Mouse (Mus musculus) intestine, embryonic 15.5 days (tissue): Measurements from ENCODE around the gene Olfr204. TPM values are rescaled to one million over a fixed set of nuclear protein-coding genes. Genes with fewer than 3 reads are reported as not detected.
"Not testable (repeated sequence)": the region's sequence is repeated elsewhere in the genome, so short reads cannot be mapped to it uniquely, and the experiment has no call there.

Experiments
- ATAC-seq: fragments of 200-750 bp; cut with Nextera tagmentation; 2 replicates; pipeline ENCODE4 v1.8.0; 2017; ENCODE audit warnings: moderate TSS enrichment, moderate library complexity
- H3K27ac ChIP-seq: fragments of 300-500 bp; sonication (generic); 2 replicates; pipeline ENCODE4 v1.5.1; 2015; ENCODE audit warnings: mild to moderate bottlenecking, inconsistent platforms
- H3K27me3 ChIP-seq: fragments of 300-500 bp; sonication (generic); replicated peaks from 2 replicates; pipeline ENCODE4 v1.6.1; 2015; ENCODE audit warnings: inconsistent platforms
- H3K36me3 ChIP-seq: fragments of 300-500 bp; sonication (generic); 2 replicates; pipeline ENCODE4 v1.6.1; 2015; ENCODE audit warnings: inconsistent platforms
- H3K4me1 ChIP-seq: fragments of 300-500 bp; sonication (generic); replicated peaks from 2 replicates; pipeline ENCODE4 v1.6.1; 2015; ENCODE audit warnings: inconsistent platforms
- H3K4me2 ChIP-seq: fragments of 300-500 bp; sonication (generic); replicated peaks from 2 replicates; pipeline ENCODE4 v1.6.1; 2015; ENCODE audit warnings: mild to moderate bottlenecking, inconsistent platforms
- H3K4me3 ChIP-seq: fragments of 300-500 bp; sonication (generic); replicated peaks from 2 replicates; pipeline ENCODE4 v1.5.1; 2015; ENCODE audit warnings: inconsistent platforms
- H3K9ac ChIP-seq: fragments of 300-500 bp; sonication (generic); 2 replicates; pipeline ENCODE4 v1.6.1; 2015; ENCODE audit warnings: inconsistent platforms
- H3K9me3 ChIP-seq: fragments of 300-500 bp; sonication (generic); 2 replicates; pipeline ENCODE4 v1.6.1; 2016; ENCODE audit warnings: inconsistent platforms
- WGBS: fragments of 180-500 bp; shearing (Covaris S2); methylation state at CpG from one replicate; pipeline ENCODE4 v1.1.7; 2015; 5-methylcytosine and 5-hydroxymethylcytosine counted together
- polyA plus RNA-seq: library from polyadenylated mRNA; unstranded; fragments of >200 nt; fragmentation: Nextera tagmentation; extraction: Ambion mirVana; gene quantifications from 2 replicates; pipeline ENCODE4 v1.2.1, GENCODE M21; 2015

Gene Olfr204
- polyA plus RNA-seq: not detected in 2 replicates

DNA sequence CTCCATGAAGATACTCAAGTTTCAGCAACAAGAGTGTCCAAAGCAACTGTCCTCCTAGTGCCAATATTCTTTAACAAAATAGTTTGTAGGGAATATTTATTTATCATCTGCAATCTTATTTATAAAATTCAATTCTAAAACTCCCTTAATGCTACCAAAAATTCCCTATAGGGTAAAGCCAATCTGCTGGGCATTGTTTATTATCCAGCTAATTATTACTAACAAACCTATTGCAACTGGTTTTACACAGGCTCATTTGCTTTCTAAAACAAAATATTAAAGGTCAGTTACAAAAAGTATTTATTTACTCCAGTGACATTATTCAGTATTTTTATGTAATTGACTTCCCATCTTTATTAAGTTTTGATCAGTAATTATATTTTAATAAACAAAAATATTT lies at the start of gene Olfr204:
Gene Olfr204 (minus strand): TSS at position 101 of the 400 bp plus-strand sequence.
- no peaks in the 10 kb centered on the region for H3K36me3 ChIP-seq
- no peak within 1 kb of the TSS for H3K27ac ChIP-seq
- H3K4me2 ChIP-seq: no peak within 1 kb of the TSS
- no peak within 1 kb of the TSS for H3K4me3 ChIP-seq
- no peak within 1 kb of the TSS for H3K9ac ChIP-seq
- no peaks in the 10 kb centered on the region for H3K4me1 ChIP-seq
- no peak for ATAC-seq
- H3K9me3 ChIP-seq: no peaks in the 10 kb centered on the region
- H3K27me3 ChIP-seq: no peaks in the 10 kb centered on the region

- H3K4me3 ChIP-seq: no peak within 1 kb of the TSS
- ATAC-seq: no peak
- no peaks in the 10 kb centered on the region for H3K9me3 ChIP-seq
- H3K36me3 ChIP-seq: no peaks in the 10 kb centered on the region
- H3K4me2 ChIP-seq: no peak within 1 kb of the TSS
- no peaks in the 10 kb centered on the region for H3K27me3 ChIP-seq
- no peak within 1 kb of the TSS for H3K27ac ChIP-seq
- WGBS: 76% methylated on average over 2 of the region's 2 CpGs
- H3K9ac ChIP-seq: no peak within 1 kb of the TSS
- no peaks in the 10 kb centered on the region for H3K4me1 ChIP-seq
Measured at GRCm38 (mm10) chr16:59363893-59364292, 45.8 kb upstream of the Olfr204 start, which contains the start of gene Olfr209. Olfr209 (minus strand) TSS chr16:59363993.

- Histone ChIP-seq H3K36me3 (no peaks in the 10 kb centered on the region), H3K27ac (no peak within 1 kb of the TSS), H3K4me2 (no peak within 1 kb of the TSS), H3K9ac (no peak within 1 kb of the TSS), H3K4me1 (no peaks in the 10 kb centered on the region), H3K9me3 (no peaks in the 10 kb centered on the region), H3K4me3 (no peak within 1 kb of the TSS), H3K27me3 (no peaks in the 10 kb centered on the region)
- ATAC-seq: no peak
- 90% methylated on average over 1 of the region's 1 CpGs for WGBS
Measured at GRCm38 (mm10) chr16:59349146-59349545, 31.1 kb upstream of the Olfr204 start, which contains the start of gene Olfr206. Olfr206 (minus strand) TSS chr16:59349246.

DNA sequence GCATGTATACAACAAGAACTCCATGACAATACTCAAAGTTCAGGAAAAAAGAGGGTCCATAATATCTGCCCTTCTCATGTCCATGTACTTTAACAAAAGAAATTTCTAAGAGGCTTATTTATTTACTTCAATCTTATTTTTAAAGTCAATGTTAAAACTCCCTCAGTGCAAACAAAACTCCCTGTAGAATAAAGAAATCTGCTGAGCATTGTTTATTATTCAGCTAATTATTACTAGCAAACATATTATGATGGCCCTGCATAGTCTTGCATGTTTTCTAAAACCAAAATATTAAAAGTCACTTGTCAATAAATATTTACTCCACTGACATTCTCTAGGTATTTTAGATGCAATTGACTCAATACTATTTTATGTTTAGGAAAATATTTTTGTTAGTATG lies 13.0 kb upstream of the Olfr204 start, which contains the start of gene Olfr205:
Gene Olfr205 (minus strand): TSS at position 101 of the 400 bp plus-strand sequence.
- H3K4me2 ChIP-seq: no peak within 1 kb of the TSS
- H3K36me3 ChIP-seq: no peaks in the 10 kb centered on the region
- ATAC-seq: no peak
- no peak within 1 kb of the TSS for H3K9ac ChIP-seq
- no peaks in the 10 kb centered on the region for H3K9me3 ChIP-seq
- no peaks in the 10 kb centered on the region for H3K4me1 ChIP-seq
- H3K4me3 ChIP-seq: no peak within 1 kb of the TSS
- no peak within 1 kb of the TSS for H3K27ac ChIP-seq
- H3K27me3 ChIP-seq: no peaks in the 10 kb centered on the region

DNA sequence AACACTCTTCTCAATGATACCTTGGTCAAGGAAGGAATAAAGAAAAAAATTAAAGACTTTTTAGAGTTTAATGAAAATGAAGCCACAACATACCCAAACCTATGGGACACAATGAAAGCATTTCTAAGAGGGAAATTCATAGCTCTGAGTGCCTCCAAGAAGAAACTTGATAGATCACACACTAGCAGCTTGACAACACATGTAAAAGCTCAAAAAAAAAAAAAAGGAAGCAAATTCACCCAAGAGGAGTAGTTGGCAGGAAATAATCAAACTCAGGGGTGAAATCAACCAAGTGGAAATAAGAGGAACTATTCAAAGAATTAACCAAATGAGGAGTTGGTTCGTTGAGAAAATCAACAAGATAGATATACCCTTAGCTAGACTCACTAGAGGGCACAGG lies 5.2 kb upstream of the Olfr204 start:
- not testable (repeated sequence) for ATAC-seq, H3K36me3 ChIP-seq, H3K9me3 ChIP-seq, H3K4me1 ChIP-seq, H3K9ac ChIP-seq, H3K27ac ChIP-seq, H3K4me3 ChIP-seq, H3K4me2 ChIP-seq, H3K27me3 ChIP-seq
- WGBS: 55% methylated on average over 1 of the region's 1 CpGs

DNA sequence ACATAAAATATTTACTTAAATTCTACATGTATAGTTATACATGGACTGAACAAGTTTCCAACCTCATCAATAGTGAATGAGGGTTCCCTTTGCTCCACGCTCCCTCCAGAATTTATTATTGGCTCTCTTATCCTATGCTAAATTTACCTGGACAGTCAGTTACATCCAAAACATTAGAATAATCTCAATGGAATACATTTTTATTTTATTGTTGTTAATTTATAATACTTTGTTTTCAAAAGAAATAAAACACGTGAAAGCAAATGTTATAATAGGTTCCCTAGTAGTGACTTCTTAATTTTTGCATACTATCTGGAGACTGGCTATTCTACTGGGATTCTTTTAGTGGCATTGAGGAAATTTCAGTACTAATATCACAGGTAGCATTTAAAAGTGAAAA lies 19.5 kb downstream of the Olfr204 start, which contains the start of gene Olfr203:
Gene Olfr203 (plus strand): TSS at position 301 of the 400 bp plus-strand sequence.
- no peak for ATAC-seq
- WGBS: 90% methylated on average over 2 of the region's 2 CpGs

DNA sequence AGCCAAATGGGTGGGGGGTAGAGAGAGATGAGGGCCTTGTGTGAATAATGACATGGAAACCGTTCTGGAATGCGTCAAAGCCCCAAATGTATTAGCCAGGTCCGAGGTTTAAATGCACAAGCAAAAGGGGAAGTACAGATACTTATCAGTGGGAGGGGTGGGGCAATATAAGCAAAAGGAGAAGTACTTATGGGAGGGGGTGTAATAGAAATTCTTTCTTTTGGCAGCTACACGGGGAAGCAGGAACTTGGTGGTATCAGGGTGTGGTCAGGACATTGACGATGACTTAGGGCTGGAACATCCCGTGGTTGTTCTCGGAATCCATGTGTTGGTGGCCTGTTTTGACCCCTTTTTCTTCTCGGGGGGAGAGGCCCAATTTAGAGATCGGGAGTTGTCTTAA lies 30.5 kb downstream of the Olfr204 start:
- not testable (repeated sequence) for H3K4me1 ChIP-seq, H3K27me3 ChIP-seq, H3K4me3 ChIP-seq, H3K27ac ChIP-seq, H3K9me3 ChIP-seq, H3K9ac ChIP-seq, H3K36me3 ChIP-seq, ATAC-seq, H3K4me2 ChIP-seq
- 77% methylated on average over 9 of the region's 9 CpGs for WGBS

More for the DNA sequence above, 19.5 kb downstream of the Olfr204 start, which contains the start of gene Olfr203:
- Histone ChIP-seq H3K36me3 (no peaks in the 10 kb centered on the region), H3K4me3 (no peak within 1 kb of the TSS), H3K4me2 (no peak within 1 kb of the TSS), H3K27ac (no peak within 1 kb of the TSS), H3K9me3 (no peaks in the 10 kb centered on the region), H3K4me1 (no peaks in the 10 kb centered on the region), H3K9ac (no peak within 1 kb of the TSS), H3K27me3 (no peaks in the 10 kb centered on the region)

- Histone ChIP-seq H3K4me3 (no peak within 1 kb of the TSS), H3K9me3 (no peaks in the 10 kb centered on the region), H3K4me2 (no peak within 1 kb of the TSS), H3K9ac (no peak within 1 kb of the TSS), H3K27ac (no peak within 1 kb of the TSS), H3K36me3 (no peaks in the 10 kb centered on the region), H3K27me3 (no peaks in the 10 kb centered on the region), H3K4me1 (no peaks in the 10 kb centered on the region)
- 79% methylated on average over 1 of the region's 1 CpGs for WGBS
- ATAC-seq: no peak
Measured at GRCm38 (mm10) chr16:59286693-59287092, 31.4 kb downstream of the Olfr204 start, which contains the start of gene Olfr202. Olfr202 (minus strand) TSS chr16:59286793.

DNA sequence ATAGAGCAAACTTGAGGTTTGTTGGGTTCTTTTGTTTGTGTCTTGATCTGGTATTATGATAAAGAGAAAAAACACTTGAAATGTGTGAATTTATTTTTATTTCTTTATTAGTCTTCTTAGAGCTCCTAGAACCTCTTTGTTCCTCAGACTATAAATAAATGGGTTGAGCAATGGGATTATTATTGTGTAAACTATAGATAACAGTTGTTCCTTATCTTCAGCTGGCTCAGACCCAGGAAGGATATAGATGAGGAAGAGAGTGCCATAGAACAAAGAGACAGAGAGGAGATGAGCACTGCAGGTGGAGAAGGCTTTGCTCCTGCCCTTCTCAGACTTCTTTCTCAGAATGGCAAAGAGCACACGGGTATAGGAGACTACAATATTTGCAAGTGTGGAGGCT lies 34.6 kb downstream of the Olfr204 start:
- Histone ChIP-seq H3K36me3 (no peaks in the 10 kb centered on the region), H3K9ac (no peak overlapping the region), H3K27ac (no peak overlapping the region), H3K27me3 (no peaks in the 10 kb centered on the region), H3K4me3 (no peak overlapping the region), H3K9me3 (no peaks in the 10 kb centered on the region), H3K4me1 (no peaks in the 10 kb centered on the region), H3K4me2 (no peak overlapping the region)
- WGBS: 65% methylated on average over 1 of the region's 1 CpGs
- ATAC-seq: no peak

DNA sequence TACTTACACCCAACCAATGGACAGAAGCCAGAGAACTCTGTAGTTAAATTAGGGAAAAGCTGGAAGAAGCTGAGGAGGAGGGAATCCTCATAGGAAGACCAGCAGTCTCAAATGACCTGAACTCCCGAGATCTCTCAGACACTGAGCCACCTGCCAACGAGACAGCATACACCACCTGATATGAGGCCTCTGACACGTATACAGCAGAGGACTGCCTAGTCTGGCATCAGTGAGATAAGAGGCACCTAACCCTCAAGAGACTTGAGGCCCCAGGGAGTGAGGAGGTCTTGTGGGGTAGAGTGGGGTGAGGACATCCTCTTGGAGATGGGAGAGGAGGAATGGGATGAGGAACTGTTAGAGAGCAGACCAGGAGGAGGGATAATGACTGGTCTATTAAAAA lies 37.5 kb downstream of the Olfr204 start:
- ATAC-seq: no peak
- Histone ChIP-seq H3K9ac (no peak overlapping the region), H3K9me3 (no peaks in the 10 kb centered on the region), H3K4me2 (no peak overlapping the region), H3K27me3 (no peaks in the 10 kb centered on the region), H3K36me3 (no peaks in the 10 kb centered on the region), H3K4me1 (no peaks in the 10 kb centered on the region), H3K27ac (no peak overlapping the region), H3K4me3 (no peak overlapping the region)
- WGBS: 64% methylated on average over 3 of the region's 3 CpGs

DNA sequence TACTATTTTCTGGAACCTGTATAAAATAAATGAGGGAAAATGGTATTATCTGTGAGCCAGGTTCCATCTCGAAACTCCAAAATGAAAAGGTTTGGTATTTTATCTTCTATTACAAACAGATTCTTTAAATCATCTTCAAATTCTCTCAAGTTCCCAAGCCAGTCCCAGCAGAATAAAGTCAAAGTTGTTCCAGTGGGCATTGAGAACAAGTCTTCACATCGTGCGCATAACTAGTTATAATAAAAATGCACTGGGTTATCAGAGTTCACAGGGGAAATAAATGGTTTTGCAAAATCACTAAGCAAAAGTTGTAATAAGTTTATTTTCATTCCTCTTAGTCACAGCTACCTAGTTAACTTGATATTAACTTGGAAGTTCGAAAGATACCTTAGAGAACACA lies 45.5 kb downstream of the Olfr204 start, which contains the start of gene Olfr201:
Gene Olfr201 (minus strand): TSS at position 101 of the 400 bp plus-strand sequence.
- ATAC-seq, H3K9me3 ChIP-seq, H3K27me3 ChIP-seq, H3K4me2 ChIP-seq, H3K27ac ChIP-seq, H3K9ac ChIP-seq, H3K4me1 ChIP-seq, H3K36me3 ChIP-seq, H3K4me3 ChIP-seq: not testable (repeated sequence)
- 91% methylated on average over 4 of the region's 4 CpGs for WGBS

DNA sequence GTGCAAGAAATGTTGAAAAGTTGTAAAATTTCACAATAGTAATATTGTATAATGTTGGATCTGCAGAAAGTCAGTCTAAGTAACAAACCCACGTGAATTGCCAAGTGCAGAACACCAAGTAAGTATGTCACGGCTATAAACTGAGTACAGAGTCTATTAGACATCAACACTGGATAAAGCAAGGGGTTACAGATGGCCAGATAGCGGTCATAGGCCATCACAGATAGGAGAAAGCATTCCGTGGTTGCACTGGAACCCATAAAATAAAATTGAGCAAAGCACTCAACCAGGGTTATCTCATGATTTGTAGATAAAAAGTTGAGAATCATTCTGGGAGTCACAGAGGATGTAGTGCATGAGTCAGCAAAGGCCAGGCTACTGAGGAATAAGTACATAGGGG lies 49.0 kb downstream of the Olfr204 start:
- not testable (repeated sequence) for H3K4me2 ChIP-seq, ATAC-seq, H3K36me3 ChIP-seq, H3K9me3 ChIP-seq, H3K27me3 ChIP-seq, H3K9ac ChIP-seq, H3K4me1 ChIP-seq, H3K27ac ChIP-seq, H3K4me3 ChIP-seq
- 65% methylated on average over 4 of the region's 4 CpGs for WGBS
